Mouse (Mus musculus) ES-Bruce4 (cell line): ENCODE measurements at regions not wholly inside any gene's neighbourhood (a gene's known extent, or its start where the extent isn't known, plus 50 kb on each side); places are given as distances from the start of the nearest gene placed in this dataset.

Experiments
- H3K27ac ChIP-seq: 2 replicates; pipeline ENCODE4 v1.5.1; 2012; ENCODE audit warnings: low read length, inconsistent platforms; ENCODE audit not compliant: insufficient read depth
- H3K27me3 ChIP-seq: 2 replicates; pipeline ENCODE4 v1.6.1; 2012; ENCODE audit warnings: mild to moderate bottlenecking, low read length, inconsistent platforms; ENCODE audit not compliant: control insufficient read depth, poor library complexity, insufficient read depth, severe bottlenecking
- H3K36me3 ChIP-seq: 2 replicates; pipeline ENCODE4 v1.6.1; 2012; ENCODE audit warnings: inconsistent platforms, mild to moderate bottlenecking, low read length, moderate library complexity; ENCODE audit not compliant: control insufficient read depth, poor library complexity, insufficient read depth, severe bottlenecking
- H3K4me1 ChIP-seq: one replicate; pipeline ENCODE4 v1.8.1; 2011; ENCODE audit warnings: low read length; ENCODE audit not compliant: control insufficient read depth, insufficient read depth
- H3K4me3 ChIP-seq: 2 replicates; pipeline ENCODE4 v1.5.1; 2011; ENCODE audit warnings: low read depth, mild to moderate bottlenecking, low read length
- H3K9ac ChIP-seq: 2 replicates; pipeline ENCODE4 v1.6.1; 2012; ENCODE audit warnings: low read depth, mild to moderate bottlenecking, inconsistent platforms; ENCODE audit not compliant: poor library complexity, severe bottlenecking
- H3K9me3 ChIP-seq: replicated peaks from 2 replicates; pipeline ENCODE4 v1.6.1; 2012; ENCODE audit warnings: mild to moderate bottlenecking, low read length, inconsistent platforms; ENCODE audit not compliant: control insufficient read depth, poor library complexity, insufficient read depth, severe bottlenecking
- CTCF ChIP-seq: IDR thresholded peaks from one replicate; pipeline ENCODE4 v1.8.1; 2011; ENCODE audit warnings: low read depth, low read length
- EP300 ChIP-seq: IDR thresholded peaks from 2 replicates; pipeline ENCODE4 v1.6.1; 2011; ENCODE audit warnings: low read depth, low read length; ENCODE audit not compliant: insufficient read depth
- POLR2A ChIP-seq: IDR thresholded peaks from one replicate; pipeline ENCODE4 v1.8.1; 2011; ENCODE audit warnings: low read length; ENCODE audit not compliant: insufficient read depth

- H3K9ac ChIP-seq = no peak overlapping the region
- H3K4me1 ChIP-seq = peaks cover 3% of the 10 kb centered on the region
- no peaks in the 10 kb centered on the region for H3K27me3 ChIP-seq
- no peaks in the 10 kb centered on the region for H3K36me3 ChIP-seq
- no peak overlapping the region for H3K4me3 ChIP-seq
- no peak overlapping the region for H3K27ac ChIP-seq
- no peaks in the 10 kb centered on the region for H3K9me3 ChIP-seq
- no peak for TF ChIP-seq POLR2A
- no peak for TF ChIP-seq CTCF
- no peak for TF ChIP-seq EP300
These were observed 159.6 kb downstream of the Utp6 start for GRCm38 (mm10) chr11:79802566-79802965.

DNA sequence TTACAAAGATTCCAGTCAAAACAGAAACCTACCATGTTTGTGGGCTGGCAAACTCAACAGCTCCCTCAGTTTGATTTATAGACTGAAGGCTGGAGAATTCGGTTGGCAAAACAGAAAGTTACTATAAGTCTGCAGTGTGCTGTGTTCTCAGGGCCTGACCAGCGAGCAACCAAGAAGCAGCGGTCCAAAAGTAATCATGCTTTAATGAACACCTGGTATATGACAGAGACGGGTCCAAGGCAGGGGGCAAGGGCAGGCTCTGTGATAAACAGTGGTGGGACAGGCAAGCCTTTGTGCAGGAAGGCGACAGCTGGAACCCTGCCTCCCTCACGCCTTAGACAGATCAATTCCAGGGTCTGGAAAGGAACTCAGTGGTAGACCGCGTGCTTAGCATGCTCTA, 161.9 kb downstream of the Utp6 start:
- no peak overlapping the region for H3K9ac ChIP-seq
- peaks cover 1% of the 10 kb centered on the region for H3K4me1 ChIP-seq
- TF ChIP-seq CTCF (no peak), EP300 (no peak), POLR2A (no peak)
- H3K27me3 ChIP-seq = no peaks in the 10 kb centered on the region
- no peak overlapping the region for H3K4me3 ChIP-seq
- no peaks in the 10 kb centered on the region for H3K36me3 ChIP-seq
- no peaks in the 10 kb centered on the region for H3K9me3 ChIP-seq
- H3K27ac ChIP-seq = no peak overlapping the region

DNA sequence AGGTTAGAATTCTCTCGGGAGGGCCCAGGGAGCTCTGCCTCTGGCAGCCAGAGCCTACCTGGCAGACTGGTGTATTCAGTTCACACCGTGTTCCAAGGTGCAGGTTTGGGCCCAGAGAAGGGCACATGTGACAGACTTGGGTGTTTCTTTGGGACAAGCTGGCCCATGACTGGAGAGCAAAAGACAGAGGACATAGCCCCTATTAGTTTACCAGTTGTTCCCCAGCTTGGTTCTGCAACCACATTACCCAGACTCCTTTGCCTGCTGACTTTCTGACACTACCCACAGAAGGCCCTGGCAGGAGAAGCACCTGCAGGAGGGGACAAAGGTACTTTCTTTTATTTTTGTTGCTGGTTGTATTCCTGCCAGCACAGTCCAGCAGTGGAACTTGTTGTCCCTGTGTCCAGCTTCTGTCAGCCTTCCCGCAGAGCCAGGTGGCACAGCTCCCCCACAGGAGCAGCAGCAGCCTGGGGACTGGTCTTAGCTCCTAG, 173.9 kb downstream of the Utp6 start:
- H3K27ac ChIP-seq = no peak overlapping the region
- peaks cover 3% of the 10 kb centered on the region for H3K4me1 ChIP-seq
- no peaks in the 10 kb centered on the region for H3K36me3 ChIP-seq
- no peaks in the 10 kb centered on the region for H3K27me3 ChIP-seq
- no peaks in the 10 kb centered on the region for H3K9me3 ChIP-seq
- H3K9ac ChIP-seq = no peak overlapping the region
- H3K4me3 ChIP-seq = no peak overlapping the region
- no peak for TF ChIP-seq EP300
- TF ChIP-seq POLR2A = no peak
- no peak for TF ChIP-seq CTCF

DNA sequence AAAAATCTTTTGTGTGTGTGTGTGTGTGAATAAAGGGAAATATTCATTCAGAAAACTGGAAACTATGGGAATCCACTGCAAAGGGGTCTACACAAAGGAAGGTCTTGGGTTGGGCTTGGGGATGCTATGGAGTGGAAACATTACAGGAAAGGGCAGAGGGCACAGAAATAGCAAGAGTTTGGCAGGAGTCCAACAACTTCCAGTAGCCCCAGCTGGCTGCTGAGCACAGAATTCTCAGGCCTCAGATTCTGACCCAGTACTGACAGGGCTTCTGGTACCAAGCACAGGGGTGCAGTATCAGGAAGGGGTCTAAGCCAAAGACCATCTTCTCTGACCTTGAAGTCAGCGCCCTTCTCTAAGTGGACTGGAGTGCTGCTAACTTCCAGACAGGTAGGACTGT, 174.4 kb downstream of the Utp6 start:
- no peak for TF ChIP-seq POLR2A
- TF ChIP-seq CTCF = no peak
- TF ChIP-seq EP300 = no peak
- Histone ChIP-seq H3K27me3 (no peaks in the 10 kb centered on the region), H3K27ac (no peak overlapping the region), H3K4me3 (no peak overlapping the region), H3K9me3 (no peaks in the 10 kb centered on the region), H3K9ac (no peak overlapping the region), H3K36me3 (no peaks in the 10 kb centered on the region), H3K4me1 (peaks cover 3% of the 10 kb centered on the region)

- Histone ChIP-seq H3K36me3 (no peaks in the 10 kb centered on the region), H3K4me1 (peaks cover 3% of the 10 kb centered on the region), H3K27me3 (no peaks in the 10 kb centered on the region), H3K27ac (no peak overlapping the region), H3K9ac (no peak overlapping the region), H3K9me3 (no peaks in the 10 kb centered on the region), H3K4me3 (no peak overlapping the region)
- TF ChIP-seq EP300 (no peak), POLR2A (no peak), CTCF (no peak)
These were observed 178.1 kb downstream of the Utp6 start for GRCm38 (mm10) chr11:79784071-79784470.

- no peak for TF ChIP-seq EP300
- no peak for TF ChIP-seq POLR2A
- no peak for TF ChIP-seq CTCF
- Histone ChIP-seq H3K27ac (no peak overlapping the region), H3K4me1 (peaks cover 3% of the 10 kb centered on the region), H3K9me3 (no peaks in the 10 kb centered on the region), H3K27me3 (no peaks in the 10 kb centered on the region), H3K9ac (no peak overlapping the region), H3K4me3 (no peak overlapping the region), H3K36me3 (no peaks in the 10 kb centered on the region)
These were observed 180.2 kb downstream of the Utp6 start for GRCm38 (mm10) chr11:79781966-79782365.
